Mouse (Mus musculus): ENCODE data around the gene Olfr1126.
"Not testable (repeated sequence)": the region's sequence is repeated elsewhere in the genome, so short reads cannot be mapped to it uniquely, and the experiment has no call there.

Gene Olfr1126

GRCm38 (mm10) chr2:87453662-87454061, at the start of gene Olfr1126:
Gene Olfr1126 (plus strand): TSS chr2:87453962.
- DNase-seq (ENCODE audit: low read depth) = no peak

GRCm38 (mm10) chr2:87416335-87416734, 37.4 kb upstream of the Olfr1126 start, which contains the start of gene Olfr1123:
Gene Olfr1123 (plus strand): TSS chr2:87416635.
- no peak for DNase-seq (ENCODE audit: low read depth)

- no peak for DNase-seq (ENCODE audit: low read depth)
These were observed 23.8 kb upstream of the Olfr1126 start, which contains the start of gene Olfr1124 for GRCm38 (mm10) chr2:87429975-87430374. Gene Olfr1124 (plus strand): TSS chr2:87430275.

GRCm38 (mm10) chr2:87437731-87438130, 16.0 kb upstream of the Olfr1126 start:
- DNase-seq (ENCODE audit: low read depth) = no peak

- DNase-seq (ENCODE audit: low read depth) = no peak
These were observed 8.0 kb downstream of the Olfr1126 start for GRCm38 (mm10) chr2:87461769-87462168.

- no peak for DNase-seq (ENCODE audit: low read depth)
These were observed 26.4 kb downstream of the Olfr1126 start for GRCm38 (mm10) chr2:87480207-87480606.

GRCm38 (mm10) chr2:87481158-87481557, 27.4 kb downstream of the Olfr1126 start:
- DNase-seq (ENCODE audit: low read depth) = no peak

- DNase-seq (ENCODE audit: low read depth) = no peak
These were observed 28.5 kb downstream of the Olfr1126 start for GRCm38 (mm10) chr2:87482276-87482675.

- DNase-seq (ENCODE audit: low read depth) = not testable (repeated sequence)
These were observed 43.2 kb downstream of the Olfr1126 start, which contains the start of gene Pramel7 for GRCm38 (mm10) chr2:87496993-87497392. Gene Pramel7 (minus strand): TSS chr2:87497093.

GRCm38 (mm10) chr2:87506265-87506664, 52.5 kb downstream of the Olfr1126 start, which contains the start of gene Pramel6:
Gene Pramel6 (plus strand): TSS chr2:87506565.
- no peak for DNase-seq (ENCODE audit: low read depth)

Data from induced T-regulatory cell, adult 2 months (primary cell).